Mouse (Mus musculus) spleen, adult 2 months (tissue): Measurements from ENCODE around the gene Hmga2.

Source experiments
- CTCF ChIP-seq: fragments of 200-500 bp; IDR thresholded peaks from 2 replicates; pipeline ENCODE4 v1.5.1; 2011; ENCODE audit warnings: mild to moderate bottlenecking, inconsistent platforms; ENCODE audit not compliant: insufficient read depth, insufficient read length, insufficient replicate concordance; ENCODE audit errors: extremely low read depth
- POLR2A ChIP-seq: fragments of 200-500 bp; IDR thresholded peaks from 2 replicates; pipeline ENCODE4 v1.6.1; 2011; ENCODE audit warnings: low read depth, low read length, inconsistent platforms

GRCm38 (mm10) chr10:120484144-120484543, 7.9 kb upstream of the Hmga2 start:
- TF ChIP-seq CTCF, result no peak
- TF ChIP-seq POLR2A, result no peak
